Mouse (Mus musculus): ENCODE data around the gene Kidins220.

The Kidins220 gene

GRCm38 (mm10) chr12:24963393-24964022 is 11.2 kb upstream of the Kidins220 start:
- DNase-seq (ENCODE audit: low spot score in 2 of 2): no peak

- DNase-seq (ENCODE audit: low spot score in 2 of 2): peak in 1 of 2 experiments; percentile 40
These were observed 9.3 kb upstream of the Kidins220 start for GRCm38 (mm10) chr12:24965406-24965805.

GRCm38 (mm10) chr12:24966046-24966445 is 8.7 kb upstream of the Kidins220 start:
- no peak for DNase-seq (ENCODE audit: low spot score in 2 of 2)

GRCm38 (mm10) chr12:24971490-24972200 is 3.1 kb upstream of the Kidins220 start:
- no peak for DNase-seq (ENCODE audit: low spot score in 2 of 2)

- DNase-seq (ENCODE audit: low spot score in 2 of 2): no peak
These were observed 2.1 kb upstream of the Kidins220 start for GRCm38 (mm10) chr12:24972371-24973350.

GRCm38 (mm10) chr12:24973586-24973985 is 1.1 kb upstream of the Kidins220 start:
- no peak for DNase-seq (ENCODE audit: low spot score in 2 of 2)

GRCm38 (mm10) chr12:24975115-24975733 is 499 bp downstream of the Kidins220 start:
- DNase-seq (ENCODE audit: low spot score in 2 of 2): peak; percentile 35 to 84

GRCm38 (mm10) chr12:24985226-24985625 is 10.5 kb downstream of the Kidins220 start:
- DNase-seq (ENCODE audit: low spot score in 2 of 2): no peak

- no peak for DNase-seq (ENCODE audit: low spot score in 2 of 2)
These were observed 20.6 kb downstream of the Kidins220 start for GRCm38 (mm10) chr12:24995350-24995749.

- no peak for DNase-seq (ENCODE audit: low spot score in 2 of 2)
These were observed 30.6 kb downstream of the Kidins220 start for GRCm38 (mm10) chr12:25005350-25005749.

- DNase-seq (ENCODE audit: low spot score in 2 of 2): no peak
These were observed 35.2 kb downstream of the Kidins220 start for GRCm38 (mm10) chr12:25009957-25010356.

- DNase-seq (ENCODE audit: low spot score in 2 of 2): no peak
These were observed 35.7 kb downstream of the Kidins220 start for GRCm38 (mm10) chr12:25010416-25010815.

- no peak for DNase-seq (ENCODE audit: low spot score in 2 of 2)
These were observed 37.1 kb downstream of the Kidins220 start for GRCm38 (mm10) chr12:25011733-25012367.

- peak in 1 of 2 experiments; percentile 59 for DNase-seq (ENCODE audit: low spot score in 2 of 2)
These were observed 38.1 kb downstream of the Kidins220 start for GRCm38 (mm10) chr12:25012555-25013540.

- DNase-seq (ENCODE audit: low spot score in 2 of 2): no peak
These were observed 39.7 kb downstream of the Kidins220 start for GRCm38 (mm10) chr12:25014307-25014927.

- no peak for DNase-seq (ENCODE audit: low spot score in 2 of 2)
These were observed 40.2 kb downstream of the Kidins220 start for GRCm38 (mm10) chr12:25014938-25015337.

GRCm38 (mm10) chr12:25016995-25017394 is 42.3 kb downstream of the Kidins220 start:
- DNase-seq (ENCODE audit: low spot score in 2 of 2): no peak

GRCm38 (mm10) chr12:25021057-25021456 is 46.3 kb downstream of the Kidins220 start:
- DNase-seq (ENCODE audit: low spot score in 2 of 2): no peak

- no peak for DNase-seq (ENCODE audit: low spot score in 2 of 2)
These were observed 50.3 kb downstream of the Kidins220 start for GRCm38 (mm10) chr12:25024862-25025545.

Data from left cerebral cortex, adult 9 months (tissue).